Mouse (Mus musculus): ENCODE results near the gene Tpcn1.

The Tpcn1 gene

DNA sequence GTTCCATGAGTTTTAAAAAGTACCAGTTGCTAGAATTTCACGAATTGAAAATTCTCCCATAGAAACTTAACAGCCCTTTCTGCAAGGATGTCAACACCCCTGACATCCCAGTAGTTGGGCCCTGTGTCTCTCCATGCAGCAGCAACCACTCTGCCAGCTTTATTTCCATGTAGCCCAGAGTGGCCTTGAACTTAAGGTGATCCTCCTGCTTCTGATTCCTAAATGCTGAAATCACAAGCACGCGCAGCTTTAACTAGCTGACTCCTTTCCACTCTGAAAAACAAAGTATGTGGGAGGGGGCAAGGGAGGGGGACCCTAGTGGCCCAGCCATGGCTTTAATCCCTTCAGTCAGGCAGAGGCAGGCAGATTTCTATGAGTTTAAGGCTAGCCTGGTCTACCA is 18.9 kb upstream of the Tpcn1 start:
- no peak for DNase-seq

DNA sequence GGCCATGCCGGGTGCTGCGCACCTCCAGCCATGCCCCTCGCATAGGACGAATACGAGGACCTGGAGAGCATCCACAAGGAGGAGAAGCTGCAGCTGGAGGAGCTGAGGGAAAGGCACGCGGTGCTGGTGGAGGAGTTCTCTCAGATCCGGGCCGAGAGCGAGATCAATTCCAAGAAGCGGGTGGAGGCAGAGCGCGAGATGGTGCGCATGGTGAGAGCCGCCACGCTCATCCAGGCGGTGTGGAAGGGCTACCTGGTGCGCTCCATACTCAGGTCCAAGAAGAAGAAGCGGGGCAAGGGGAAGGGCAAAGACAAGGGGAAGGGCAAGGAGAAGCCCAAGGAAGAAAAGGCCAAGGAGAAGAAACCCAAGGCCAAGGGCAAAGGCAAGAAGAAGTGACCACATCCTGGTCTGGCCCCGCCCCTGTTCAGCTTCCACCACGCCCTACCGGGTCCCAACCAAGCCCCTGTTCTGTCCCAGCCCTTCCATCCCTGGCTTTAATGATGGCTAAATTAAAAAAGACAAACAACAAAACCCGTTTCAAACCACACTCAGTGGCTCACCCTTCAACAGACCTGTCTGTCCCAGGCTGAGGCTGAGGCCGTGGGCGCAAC is 18.2 kb upstream of the Tpcn1 start:
- DNase-seq = no peak

DNA sequence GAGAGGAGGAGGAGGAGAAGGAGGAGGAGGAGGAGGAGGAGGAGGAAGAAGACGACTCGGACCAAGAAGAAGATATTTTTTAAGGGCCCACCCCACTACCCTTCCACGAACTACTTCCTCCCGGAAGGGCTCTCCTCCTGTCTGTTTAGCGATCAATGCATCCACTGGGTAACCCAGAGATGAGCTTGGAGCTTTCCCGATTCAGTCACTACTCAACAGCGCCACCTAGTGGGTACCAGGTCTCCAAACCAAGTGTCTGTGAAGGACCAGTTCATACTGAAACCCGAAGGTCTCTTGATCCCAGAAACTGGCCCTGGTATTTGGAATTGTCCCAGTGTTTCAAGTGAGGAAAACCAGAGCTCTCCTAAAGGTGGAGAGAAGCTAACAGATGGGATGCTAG is 17.2 kb upstream of the Tpcn1 start:
- DNase-seq = peak; percentile 91

DNA sequence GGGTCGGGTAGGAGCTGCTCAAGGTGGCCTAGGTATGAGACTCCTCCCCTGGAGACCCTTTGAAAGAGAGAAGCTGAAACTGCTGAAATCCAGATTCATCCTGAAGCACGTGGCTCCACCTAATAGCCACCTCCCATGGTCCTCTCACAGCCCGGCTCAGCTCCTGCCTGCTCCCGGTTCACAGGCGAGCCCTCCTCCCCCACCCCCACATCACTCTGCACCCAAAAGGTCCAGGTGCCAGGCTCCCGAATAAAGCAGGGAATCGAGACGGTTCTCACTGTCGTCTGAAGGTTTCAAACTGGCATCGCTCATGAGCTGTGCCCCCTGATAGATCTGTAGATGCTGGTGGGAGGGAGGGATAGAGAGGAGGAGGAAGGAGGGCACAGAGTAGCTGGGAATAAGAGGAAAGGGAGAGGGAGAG is 16.8 kb upstream of the Tpcn1 start:
- DNase-seq = no peak

DNA sequence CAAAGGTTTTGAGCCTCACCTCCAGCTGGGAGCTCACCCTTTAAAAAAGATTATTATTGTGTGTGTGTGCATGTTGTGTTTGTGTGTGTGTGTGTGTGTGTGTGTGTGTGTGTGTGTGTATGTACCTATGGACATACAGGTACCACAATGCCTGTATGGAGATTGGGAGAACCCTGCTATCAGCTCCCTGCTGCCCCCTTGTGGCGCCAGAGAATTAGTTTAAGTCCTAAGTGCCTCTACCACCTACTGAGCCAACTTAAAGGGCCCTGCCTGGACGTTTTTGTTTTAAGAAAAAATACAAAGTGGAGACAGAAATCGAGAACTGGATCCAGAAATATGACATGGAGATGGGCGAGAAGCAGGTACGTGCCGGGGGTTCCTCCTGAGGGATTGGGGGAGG is 16.4 kb upstream of the Tpcn1 start:
- DNase-seq = peak; percentile 81

DNA sequence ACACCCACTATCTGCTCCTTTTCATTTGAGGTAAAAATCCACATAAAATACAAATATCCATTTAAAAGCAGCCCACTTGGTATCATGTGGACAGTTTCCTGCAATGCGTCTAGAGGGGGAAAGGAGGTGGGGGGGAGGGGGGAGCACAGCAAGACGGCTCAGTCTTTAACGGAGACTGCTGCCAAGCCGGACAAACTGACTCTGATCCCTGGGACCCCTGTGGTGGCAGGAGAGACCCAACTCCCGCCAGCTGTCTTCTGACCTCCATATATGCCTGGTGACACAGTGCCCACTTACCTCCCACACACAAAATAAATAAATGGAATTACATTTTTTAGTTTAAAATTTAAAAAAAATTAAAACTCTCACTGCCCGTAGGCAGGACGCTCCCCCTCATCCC is 15.0 kb upstream of the Tpcn1 start:
- no peak for DNase-seq

DNA sequence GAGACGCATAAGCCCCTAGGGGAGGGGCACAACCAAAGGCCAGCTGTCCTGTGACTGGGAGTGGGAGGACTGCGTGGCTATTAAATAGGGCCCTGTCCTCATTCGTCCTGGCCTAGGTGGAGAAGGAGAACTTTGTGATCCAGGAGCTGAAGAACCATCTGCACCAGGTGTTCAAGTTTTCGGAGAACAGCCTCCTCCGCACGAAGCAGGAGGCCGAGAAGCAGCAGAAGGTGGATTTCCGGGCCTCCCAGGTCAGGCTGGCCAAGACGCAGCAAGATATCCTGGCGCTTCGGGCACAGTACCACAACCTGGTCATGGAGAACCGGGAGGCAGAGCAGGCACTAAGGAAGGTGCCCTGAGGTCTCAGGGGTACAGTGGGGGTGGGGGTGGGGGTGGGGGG is 13.7 kb upstream of the Tpcn1 start:
- no peak for DNase-seq

DNA sequence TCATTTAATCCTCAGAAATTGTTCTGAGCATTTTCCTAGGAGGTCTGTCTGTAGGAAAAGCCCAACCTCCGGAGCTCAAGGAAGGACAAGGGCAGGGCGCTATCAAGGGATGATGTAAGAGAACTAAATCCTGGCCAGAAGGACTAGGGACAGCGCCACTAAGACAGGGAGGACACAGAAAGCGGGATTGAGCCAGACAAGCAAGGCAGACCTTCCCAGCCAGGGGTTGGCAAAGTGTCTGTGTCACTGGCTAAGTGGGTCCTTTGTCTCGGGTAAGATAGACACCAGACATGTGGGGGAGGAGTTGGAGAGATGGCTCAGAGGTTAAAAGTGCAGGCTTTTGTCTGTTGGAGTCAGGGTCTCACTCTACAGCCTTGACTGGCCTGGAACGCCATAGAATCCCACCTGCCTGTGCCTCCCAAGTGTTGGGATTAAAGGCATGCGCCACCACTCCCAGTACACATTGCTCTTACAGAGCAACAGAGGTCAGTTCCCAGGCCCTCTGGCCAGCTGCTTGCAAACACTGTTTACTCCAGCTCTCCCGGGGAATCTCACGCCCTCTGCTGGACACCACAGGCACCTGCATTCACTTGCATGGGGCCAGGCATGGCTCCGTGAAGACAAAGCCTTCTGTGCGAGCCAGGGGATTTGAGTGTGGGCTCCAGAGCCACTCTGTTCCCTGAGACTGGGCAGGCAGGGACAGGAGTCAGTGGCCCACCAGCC is 12.6 kb upstream of the Tpcn1 start:
- DNase-seq = no peak

DNA sequence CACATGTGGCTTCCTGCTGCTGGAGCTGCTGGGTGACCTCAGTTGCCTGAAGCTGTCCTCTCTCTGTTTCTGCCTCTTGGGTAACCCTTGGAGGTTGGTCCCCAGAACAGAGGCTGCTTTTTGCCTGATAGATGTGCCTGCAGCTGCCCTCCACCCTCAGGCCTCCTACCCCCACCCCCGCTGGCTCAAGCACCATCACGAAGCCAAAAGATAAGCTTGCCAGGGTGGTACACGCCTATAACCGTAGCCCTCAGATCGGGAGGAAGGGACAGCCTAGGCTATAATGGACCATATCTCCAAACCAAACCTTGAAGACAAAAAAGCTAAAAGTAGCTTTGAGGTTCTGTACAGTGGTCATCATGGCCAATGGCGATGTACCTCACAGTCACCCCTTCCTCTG is 11.2 kb upstream of the Tpcn1 start:
- DNase-seq = no peak

DNA sequence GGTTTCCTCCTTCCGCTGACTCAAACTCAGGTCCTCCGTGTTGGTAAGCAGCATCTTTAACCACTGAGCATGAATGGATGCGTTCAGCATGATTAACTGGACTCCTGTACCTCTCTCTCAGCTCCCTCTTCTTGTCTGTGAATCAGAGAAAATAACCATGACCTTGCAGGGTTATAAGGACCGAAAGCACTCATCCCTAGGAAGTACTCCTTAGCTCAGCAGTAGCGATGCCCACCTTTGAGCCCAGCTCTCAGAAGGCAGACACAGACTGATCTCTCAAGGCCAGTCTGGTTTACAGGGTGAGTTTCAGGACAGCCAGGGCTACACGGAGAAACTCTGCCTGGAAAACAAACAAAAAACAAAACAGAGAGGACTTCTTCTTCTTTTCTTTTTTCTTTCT is 6.0 kb upstream of the Tpcn1 start:
- no peak for DNase-seq

DNA sequence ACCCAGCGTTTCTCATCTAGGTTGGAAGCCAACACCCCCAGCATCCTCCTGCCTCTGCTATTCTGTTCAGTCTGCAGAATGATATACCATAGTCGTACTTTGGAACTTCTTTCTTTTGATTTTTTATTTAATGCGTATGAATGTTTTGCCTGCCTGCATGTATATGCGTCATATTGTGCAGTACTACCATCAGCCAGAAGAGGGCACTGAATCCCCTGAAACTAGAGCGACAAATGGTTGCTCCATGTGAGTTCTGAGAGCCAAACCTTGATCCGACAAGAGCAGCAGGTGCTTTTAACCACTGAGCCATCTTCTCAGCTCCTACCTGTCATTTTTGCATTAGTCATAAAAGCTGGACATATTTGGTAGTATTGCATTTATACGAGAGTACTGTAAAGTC is 3.7 kb upstream of the Tpcn1 start:
- DNase-seq = no peak

DNA sequence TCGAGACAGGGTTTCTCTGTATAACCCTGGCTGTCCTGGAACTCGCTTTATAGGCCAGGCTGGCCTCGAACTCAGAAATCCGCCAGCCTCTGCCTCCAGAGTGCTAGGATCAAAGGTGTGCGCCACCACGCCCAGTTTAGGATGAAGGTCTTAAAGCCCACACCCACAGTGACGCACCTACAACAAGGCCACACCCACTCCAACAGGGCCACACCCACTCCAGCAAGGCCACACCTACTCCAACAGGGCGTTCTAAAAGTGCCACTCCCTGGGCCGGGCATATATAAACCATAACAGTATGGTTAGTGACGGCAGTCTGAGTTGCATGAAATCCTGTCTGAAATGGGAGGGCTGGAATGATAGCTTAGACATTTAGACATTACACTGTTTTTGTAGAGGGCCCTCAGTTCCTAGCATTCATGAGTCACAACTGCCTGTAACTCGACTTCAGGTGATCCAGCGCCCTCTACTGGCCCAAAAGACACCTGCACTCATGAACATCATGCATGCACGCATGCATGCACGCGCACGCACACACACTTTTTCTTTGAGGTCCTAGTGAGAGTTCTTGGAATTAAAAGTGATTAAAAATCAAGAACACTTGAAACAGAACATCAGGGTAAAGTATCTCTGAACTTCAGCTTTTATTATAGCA is 2.0 kb upstream of the Tpcn1 start:
- no peak for DNase-seq

DNA sequence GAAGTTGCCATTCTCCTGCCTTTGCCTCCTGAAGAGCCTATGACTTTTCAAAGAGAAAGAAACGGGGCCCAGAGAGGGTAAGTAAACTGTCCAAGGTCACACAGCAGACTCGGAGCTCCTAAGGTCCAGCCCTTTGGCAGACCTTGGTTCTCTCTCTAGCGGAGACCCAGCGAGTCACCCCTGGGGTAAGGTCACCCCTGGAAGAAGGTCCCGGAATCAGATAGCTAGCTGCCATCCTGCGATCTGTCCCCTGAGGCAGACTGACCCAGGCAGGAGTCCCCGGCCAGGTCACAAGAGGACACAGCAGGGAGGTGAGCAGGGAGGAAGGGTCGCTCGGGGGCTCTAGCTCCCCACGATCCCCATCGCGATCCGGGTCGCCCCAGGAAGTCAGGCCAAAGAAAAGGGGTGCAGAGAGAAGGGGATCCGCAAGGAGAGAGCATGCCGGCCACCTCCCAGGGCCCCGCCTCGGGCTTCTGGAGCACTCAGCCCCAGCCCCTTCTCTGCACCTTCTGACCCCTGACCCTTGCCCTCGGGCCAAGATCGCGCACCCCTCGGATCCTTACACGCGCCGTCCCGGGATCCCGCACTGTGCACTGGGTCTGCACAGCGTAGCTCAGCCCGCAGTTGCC is 419 bp downstream of the Tpcn1 start:
- no peak for DNase-seq

DNA sequence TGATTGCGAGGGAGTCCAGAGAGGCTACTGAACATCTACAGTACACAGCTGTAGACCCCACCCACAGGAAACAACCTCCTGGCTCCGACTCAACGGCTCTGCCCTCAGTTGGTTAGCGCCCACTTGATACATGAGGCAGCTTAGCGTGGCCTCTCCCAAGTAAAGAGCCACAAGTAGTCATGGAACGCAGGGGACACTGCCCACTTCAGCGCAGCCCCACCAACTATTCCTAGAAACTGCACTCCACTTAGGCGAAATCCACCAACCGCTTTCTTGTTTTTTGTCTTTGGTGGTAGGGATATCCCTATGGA is 902 bp downstream of the Tpcn1 start:
- no peak for DNase-seq

DNA sequence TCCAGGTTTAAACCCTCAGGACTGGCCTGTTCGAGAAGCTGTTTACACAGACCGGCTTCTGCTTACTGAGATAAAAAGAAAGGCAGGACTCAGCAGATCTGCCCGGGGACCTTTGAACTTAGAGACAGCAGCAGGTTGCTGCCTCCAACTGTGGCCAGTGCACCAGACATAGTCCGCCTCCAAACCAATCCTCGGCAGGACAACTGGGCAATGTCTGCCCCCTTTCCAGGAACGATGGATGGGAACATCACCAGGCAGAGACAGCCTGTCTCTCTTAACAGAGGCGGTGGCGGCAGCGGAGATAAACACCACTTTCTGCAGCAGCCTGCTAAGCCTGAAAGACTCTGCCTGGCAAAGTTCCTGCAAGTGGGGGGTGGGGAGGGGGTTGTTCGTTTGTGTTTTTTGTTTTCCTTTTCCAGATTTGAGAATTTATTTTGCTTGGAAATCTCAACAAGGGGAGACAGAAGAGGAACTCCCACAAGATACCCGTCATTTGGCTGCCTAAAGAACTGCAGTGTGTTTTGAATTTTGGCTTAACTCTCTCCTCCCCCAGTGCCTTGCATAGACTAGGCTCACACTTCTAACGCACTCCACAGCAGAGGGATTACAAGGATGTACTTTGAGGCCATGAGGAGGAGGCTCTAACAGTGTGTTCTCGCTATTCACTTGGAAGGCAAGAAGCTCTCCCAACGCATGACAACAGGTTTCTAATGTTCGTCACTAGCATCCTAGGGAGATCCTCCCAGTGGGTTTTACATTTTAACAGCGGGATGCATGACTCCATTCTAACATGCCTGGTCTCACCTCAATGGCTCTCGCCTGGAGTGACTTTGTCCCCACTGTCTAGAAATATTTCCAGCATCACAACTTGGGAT is 1.5 kb downstream of the Tpcn1 start:
- DNase-seq = peak; percentile 71

DNA sequence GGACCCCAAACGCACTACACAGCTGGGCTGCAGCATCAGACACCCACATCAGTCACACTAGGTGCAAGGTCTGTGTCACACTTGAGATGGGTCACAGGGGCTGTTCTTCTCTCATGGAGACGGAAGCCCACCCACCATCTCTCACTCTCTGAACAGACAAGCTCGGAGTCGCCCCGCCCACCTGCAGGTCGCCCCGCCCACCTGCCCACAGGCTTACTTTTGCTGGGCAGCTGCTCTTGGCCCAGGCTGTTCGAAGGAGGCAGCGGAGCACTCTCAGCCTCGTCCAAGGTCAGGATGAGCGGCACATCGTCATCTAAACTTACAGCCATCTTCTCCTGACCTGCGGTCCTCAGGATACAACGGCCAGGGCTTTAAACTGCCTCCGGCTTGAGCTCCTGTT is 3.5 kb downstream of the Tpcn1 start:
- DNase-seq = no peak

DNA sequence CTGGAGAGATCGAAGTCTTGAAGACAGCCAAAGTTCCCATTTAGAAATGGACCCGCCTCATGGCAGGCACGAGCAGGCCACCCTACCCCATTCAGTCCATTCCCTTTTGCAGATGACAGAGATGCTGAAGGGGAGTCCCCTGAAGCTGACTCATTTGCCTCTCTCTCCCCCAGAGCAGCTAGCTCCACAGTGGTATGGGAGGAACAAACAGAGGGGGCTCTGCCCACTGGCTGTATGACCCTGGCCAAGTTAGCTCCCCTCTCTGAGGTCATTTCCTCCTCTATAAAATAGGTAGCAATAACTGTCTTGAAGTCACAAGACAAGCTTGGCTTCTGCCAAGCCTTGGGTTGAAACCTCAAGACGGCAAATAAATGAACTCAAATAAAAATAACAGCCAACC is 5.0 kb downstream of the Tpcn1 start:
- DNase-seq = no peak

DNA sequence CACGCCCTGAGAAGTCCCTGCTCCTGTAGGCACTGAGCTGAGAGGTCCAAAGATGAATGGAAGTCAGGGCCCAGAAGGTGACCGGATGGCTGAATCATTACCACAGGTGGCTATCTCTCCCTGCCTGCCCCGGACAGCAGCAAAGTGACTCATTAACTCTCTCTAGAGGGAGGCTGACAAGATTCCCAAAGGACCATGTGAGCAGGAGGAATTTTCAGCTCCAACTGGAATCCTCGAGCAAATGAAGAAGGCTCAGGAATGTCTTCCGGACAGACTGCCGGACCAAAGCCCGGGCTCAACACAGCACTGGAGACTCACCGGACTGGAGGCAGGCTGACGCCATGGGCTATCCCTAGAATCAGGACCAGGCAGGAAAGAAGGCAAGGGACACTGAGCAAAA is 6.5 kb downstream of the Tpcn1 start:
- DNase-seq = no peak

DNA sequence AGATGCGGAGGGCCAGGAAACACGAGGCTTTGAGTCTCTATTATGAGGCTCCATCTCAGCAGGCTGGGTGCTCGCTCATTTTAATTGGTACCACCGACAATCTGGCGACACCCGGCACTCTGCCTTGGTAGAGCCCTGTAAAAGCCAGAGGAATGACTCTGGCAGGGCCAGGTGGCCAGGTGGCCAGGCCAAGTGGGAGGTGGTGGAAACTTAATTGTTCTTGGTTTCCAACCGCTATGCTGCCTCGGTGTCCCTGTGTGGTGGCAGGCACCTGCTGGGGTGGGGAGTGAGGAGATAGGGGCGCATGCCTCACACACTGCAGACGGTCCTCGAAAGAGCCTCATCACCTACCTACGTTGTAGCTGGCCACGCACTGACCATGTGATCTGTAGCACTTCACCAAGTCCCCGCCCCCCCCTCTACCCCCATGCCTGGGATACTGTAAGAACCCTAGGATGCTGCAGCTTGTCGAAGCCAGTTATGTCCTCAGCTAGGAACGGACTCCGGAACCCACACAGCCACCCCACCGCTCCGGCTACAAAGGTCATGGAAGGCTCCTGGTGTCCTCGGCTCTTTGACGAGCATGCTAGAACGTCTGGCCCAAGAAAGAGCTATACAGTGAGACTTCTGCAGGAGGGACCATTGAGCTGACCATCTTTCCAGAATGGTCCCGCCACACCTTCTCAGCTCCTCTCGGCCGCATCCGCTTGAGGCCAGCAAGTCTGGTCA is 8.4 kb downstream of the Tpcn1 start:
- no peak for DNase-seq

DNA sequence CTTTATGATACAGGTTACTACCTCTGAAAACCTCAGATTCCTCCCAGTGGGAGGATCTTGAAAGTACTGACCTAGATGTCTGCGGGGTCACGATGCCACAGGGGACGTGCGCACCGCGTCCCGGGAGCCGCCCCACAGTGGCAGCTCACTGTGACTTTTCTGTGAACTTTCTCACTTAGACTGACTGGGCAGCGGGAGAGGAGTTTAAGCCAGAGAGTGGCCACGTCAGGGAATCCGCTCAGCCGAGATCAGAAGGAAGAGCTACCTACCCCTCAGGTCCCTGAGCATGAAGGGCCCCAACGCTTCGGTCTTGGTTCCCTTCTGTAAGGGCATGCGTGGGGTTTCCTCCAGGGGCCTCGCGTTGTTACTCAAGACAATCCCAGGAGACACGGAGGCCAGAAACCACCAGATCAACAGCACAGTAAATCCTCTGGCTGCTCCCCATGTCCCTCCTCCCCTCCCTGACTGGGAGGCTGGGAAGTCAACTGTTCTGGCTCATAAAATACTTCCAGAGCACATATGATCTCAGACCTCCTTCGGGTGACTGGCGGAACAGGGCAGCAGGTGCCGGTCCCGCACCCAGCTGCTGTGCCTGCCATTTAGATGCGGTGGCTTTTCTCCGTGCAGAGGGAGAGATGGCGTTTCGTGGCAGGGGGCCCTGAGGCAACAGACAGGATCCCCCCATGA is 9.1 kb downstream of the Tpcn1 start:
- DNase-seq = no peak

DNA sequence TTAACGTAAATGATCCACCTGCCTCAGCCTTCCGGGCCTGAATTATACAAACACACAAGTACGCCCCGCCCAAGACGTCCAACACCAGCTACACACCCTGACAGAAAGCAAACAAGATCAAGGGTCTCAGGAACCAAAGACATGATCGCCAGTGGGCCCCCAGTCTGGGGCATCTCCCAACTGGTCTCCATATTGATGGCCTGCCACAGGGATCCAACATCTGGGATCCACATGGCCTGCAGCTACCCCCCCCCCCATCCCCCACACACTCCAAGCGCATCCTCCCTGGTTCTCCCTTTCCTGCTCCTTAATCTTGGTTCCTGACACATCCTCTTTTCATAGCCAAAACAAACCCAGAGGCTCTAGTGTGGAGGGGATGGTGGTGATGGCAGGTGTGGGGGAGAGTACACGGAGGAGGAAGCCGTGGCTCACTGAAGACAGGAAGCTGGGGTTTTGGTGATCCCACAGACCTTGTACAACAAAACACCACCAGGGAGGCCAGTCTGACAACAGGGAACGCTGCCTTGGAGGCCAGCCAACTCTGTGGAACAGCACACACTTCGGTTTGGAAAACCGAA is 9.9 kb downstream of the Tpcn1 start:
- DNase-seq = no peak
